Mouse (Mus musculus): Measurements from ENCODE around the gene Vcp. TPM values are rescaled to one million over a fixed set of nuclear protein-coding genes. Genes with fewer than 3 reads are reported as not detected.
A peak's percentile ranks its signal among the peaks of the same experiment; 100 is the strongest.

Vcp gene
- polyA plus RNA-seq, 1 experiment from 2014 or later, result 470 TPM

DNA sequence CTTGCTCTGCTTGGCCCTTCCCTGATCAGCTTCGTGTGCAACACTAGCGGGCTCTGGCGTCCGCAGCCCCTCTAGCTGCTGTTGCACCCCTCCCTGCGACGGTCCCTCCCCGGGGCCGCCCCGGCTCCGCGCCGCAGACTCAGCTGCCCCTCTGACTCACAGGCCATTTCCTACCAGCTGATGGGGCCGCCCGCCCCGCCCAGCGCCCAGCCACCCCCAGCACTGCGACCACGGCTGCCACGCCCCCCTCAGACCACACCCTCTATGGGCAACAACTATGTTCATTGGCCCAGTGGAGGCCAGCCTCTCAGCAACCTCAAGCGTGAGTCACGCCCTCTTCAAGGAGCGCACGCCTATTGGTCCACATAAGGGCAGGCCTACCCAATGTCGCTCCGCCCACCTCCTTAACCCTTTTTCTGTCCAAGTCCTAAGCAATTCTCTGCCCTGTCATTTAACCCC lies 39.8 kb upstream of the Vcp start:
- Histone ChIP-seq H3K4me1 (replicated peaks; ENCODE audit: control insufficient read depth, insufficient read depth, low read length) (peaks cover 37% of the 10 kb centered on the region), H3K27ac (peak overlapping the region; percentile 81), H3K4me3 (replicated peaks; ENCODE audit: low read length) (peak overlapping the region; percentile 75), H3K27me3 (ENCODE audit: control insufficient read depth, insufficient read depth, low read length) (no peaks in the 10 kb centered on the region), H3K4me2 (replicated peaks) (peak overlapping the region; percentile 76), H3K36me3 (replicated peaks; ENCODE audit: control insufficient read depth, insufficient read depth) (peaks cover 15% of the 10 kb centered on the region), H3K9me3 (ENCODE audit: control insufficient read depth, low read length) (no peaks in the 10 kb centered on the region), H3K9ac (peak overlapping the region; percentile 84)
- ATAC-seq (ENCODE audit: low FRiP score), result peak; percentile 97
- 1% methylated on average over 25 of the region's 25 CpGs for WGBS
- DNase-seq (ENCODE audit: low spot score), result peak; percentile 88

DNA sequence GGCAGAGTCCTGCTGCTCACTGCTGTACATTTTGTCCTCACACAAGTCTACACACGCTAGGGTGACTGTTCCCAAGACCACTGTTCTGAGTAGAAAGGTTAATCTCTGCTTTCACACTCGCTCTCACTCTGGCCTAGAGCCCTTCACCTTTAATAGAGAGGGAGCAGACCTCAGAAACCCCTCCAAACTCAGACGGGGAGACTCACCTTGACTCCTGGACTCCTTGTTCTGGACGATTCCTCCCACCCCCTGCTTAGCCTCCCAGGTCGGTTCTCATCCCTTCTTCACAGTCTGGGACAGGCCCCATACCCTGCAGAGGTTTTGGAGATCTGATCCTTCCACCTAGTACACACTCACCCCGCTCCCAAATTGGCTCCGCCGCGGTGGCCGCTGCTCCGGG lies 39.3 kb upstream of the Vcp start:
- peak overlapping the region; percentile 84 for H3K9ac ChIP-seq
- peak overlapping the region; percentile 75 for H3K4me3 ChIP-seq (replicated peaks; ENCODE audit: low read length)
- peaks cover 32% of the 10 kb centered on the region for H3K4me1 ChIP-seq (replicated peaks; ENCODE audit: control insufficient read depth, insufficient read depth, low read length)
- ATAC-seq (ENCODE audit: low FRiP score), result no peak; the same call in 1 of the 2 replicates
- H3K9me3 ChIP-seq (ENCODE audit: control insufficient read depth, low read length), result no peaks in the 10 kb centered on the region
- no peak for DNase-seq (ENCODE audit: low spot score)
- H3K27ac ChIP-seq, result peak overlapping the region; percentile 81
- under 1% methylated on average over 11 of the region's 11 CpGs for WGBS
- peak overlapping the region; percentile 76 for H3K4me2 ChIP-seq (replicated peaks)
- no peaks in the 10 kb centered on the region for H3K27me3 ChIP-seq (ENCODE audit: control insufficient read depth, insufficient read depth, low read length)
- peaks cover 21% of the 10 kb centered on the region for H3K36me3 ChIP-seq (replicated peaks; ENCODE audit: control insufficient read depth, insufficient read depth)

DNA sequence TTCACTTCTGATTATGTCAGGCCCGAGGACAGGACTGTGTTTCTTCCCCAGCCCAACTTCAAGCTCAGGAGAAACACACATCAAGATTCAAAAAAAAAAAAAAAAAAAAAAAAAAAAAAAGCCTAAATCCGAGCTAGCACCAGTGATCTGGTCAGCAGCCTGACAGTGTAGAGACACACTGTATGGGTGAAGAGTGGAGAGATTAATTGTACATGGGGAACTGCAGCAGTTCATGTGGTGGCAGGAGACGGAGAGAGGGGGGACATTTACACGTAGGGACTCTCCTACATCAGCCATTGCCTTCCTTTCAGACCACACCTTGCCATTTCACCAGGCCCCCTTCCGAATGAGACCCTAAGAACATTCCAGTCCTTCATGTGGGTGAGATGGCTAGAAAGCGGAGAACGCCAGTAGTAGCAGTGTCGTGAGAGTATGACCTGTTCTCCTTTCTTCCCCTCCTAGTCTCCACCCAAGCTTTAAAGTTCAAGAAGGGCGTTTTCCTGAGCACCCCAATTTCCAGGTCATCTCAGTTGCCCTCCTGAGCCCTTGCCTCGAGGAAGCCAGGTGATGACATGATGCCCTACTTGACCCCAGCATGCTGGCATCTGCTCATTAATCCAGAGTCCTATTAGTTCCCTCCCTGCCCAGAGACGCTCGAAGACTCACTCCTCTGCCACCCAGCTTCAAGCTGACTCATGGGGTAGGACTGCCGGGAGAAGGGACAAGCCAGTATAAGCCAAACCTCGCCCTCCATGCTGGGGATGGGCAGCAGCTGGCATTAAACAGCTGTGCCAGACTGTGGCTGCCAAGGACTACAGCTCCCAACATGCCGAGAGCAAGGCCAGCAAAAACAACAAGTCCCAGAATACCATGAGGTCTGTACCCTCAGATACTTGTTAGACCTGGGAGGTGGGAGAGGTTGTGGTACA lies 38.5 kb upstream of the Vcp start:
- H3K9me3 ChIP-seq (ENCODE audit: control insufficient read depth, low read length), result no peaks in the 10 kb centered on the region
- DNase-seq (ENCODE audit: low spot score) (peak; percentile 43), ATAC-seq (ENCODE audit: low FRiP score) (no peak)
- no peak overlapping the region for H3K27ac ChIP-seq
- H3K9ac ChIP-seq, result peak overlapping the region; percentile 84
- 59% methylated on average over 15 of the region's 15 CpGs for WGBS
- peak overlapping the region; percentile 76 for H3K4me2 ChIP-seq (replicated peaks)
- peaks cover 27% of the 10 kb centered on the region for H3K4me1 ChIP-seq (replicated peaks; ENCODE audit: control insufficient read depth, insufficient read depth, low read length)
- peak overlapping the region; percentile 75 for H3K4me3 ChIP-seq (replicated peaks; ENCODE audit: low read length)
- no peaks in the 10 kb centered on the region for H3K27me3 ChIP-seq (ENCODE audit: control insufficient read depth, insufficient read depth, low read length)
- peaks cover 28% of the 10 kb centered on the region for H3K36me3 ChIP-seq (replicated peaks; ENCODE audit: control insufficient read depth, insufficient read depth)

DNA sequence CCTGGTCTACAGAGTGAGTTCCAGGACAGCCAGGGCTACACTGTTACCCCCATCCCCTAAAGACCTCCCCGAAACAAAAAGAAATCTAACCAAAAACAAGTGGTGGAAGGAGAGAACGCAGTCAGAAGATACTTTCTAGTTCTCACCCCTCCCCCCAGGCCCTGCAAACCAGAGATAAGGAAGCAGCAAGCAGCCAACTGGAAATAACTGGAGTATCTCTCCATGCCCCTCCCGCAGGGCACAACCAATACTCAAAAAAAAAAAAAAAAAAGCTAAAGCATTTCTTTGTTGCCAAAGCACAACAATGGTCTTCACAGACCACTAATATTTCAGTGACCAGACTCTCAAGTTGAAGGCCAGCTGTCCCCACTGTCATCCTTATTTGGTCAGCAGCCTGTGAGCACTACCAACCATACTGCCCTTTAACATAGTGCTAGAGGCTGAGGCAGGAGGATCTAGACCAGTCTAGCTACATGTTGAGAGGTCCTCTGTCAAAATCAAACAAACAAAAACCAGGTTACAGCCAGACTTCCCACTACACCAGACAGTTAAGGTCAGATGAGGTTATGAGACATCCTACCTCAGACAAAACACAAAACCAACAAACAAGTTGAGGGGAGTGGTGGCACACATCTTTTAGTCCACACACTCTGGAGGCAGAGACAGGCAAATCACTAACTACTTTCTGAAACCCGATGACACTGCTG lies 37.7 kb upstream of the Vcp start:
- no peaks in the 10 kb centered on the region for H3K9me3 ChIP-seq (ENCODE audit: control insufficient read depth, low read length)
- no peaks in the 10 kb centered on the region for H3K27me3 ChIP-seq (ENCODE audit: control insufficient read depth, insufficient read depth, low read length)
- H3K4me1 ChIP-seq (replicated peaks; ENCODE audit: control insufficient read depth, insufficient read depth, low read length), result peaks cover 27% of the 10 kb centered on the region
- H3K36me3 ChIP-seq (replicated peaks; ENCODE audit: control insufficient read depth, insufficient read depth), result peaks cover 37% of the 10 kb centered on the region
- peak overlapping the region; percentile 76 for H3K4me2 ChIP-seq (replicated peaks)
- ATAC-seq (ENCODE audit: low FRiP score) (no peak), DNase-seq (ENCODE audit: low spot score) (no peak)
- H3K27ac ChIP-seq, result no peak overlapping the region
- no peak overlapping the region for H3K4me3 ChIP-seq (replicated peaks; ENCODE audit: low read length)
- WGBS, result 77% methylated on average over 4 of the region's 4 CpGs
- no peak overlapping the region; the same call in 1 of the 2 replicates for H3K9ac ChIP-seq

DNA sequence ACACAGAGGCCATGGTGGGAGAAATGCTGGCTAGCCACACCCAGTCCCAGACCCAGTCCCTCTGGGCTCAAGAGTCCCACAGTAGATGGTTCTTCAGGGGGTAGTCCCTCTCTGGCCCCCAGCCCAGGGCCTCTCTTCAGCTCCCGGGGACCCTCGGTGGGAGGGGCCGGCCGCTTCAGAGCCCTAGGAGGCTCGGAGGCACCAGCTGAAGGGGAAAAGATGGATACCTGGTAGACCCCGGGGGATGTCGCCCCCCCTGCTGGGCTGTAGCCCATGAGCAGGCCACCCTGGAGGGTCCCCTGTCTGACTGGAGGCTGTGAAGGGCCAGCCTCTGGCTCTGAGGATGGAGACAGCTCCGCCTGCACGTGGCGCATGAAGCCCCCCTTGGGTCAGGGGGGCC lies 36.0 kb upstream of the Vcp start:
- no peak for DNase-seq (ENCODE audit: low spot score)

DNA sequence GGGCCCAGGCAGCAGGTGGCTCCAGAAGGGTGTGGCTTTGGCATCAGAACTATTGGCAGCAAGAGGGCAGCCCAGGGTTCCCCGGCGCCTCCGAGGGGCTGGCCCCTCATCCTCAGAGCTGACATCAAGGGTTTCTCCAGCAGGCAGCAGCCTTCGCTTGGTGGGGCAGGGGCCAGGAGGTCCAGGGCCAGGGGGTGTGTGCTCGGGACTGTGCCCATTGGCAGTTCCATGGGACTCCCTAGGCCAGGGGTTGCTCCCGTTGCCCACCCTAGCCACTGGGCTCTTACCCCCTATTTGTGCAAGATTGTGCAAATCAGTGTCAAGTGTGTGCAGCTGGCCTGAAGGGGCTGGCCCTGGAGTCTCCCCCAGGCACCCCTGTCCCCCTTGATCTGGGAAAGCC lies 35.5 kb upstream of the Vcp start:
- no peaks in the 10 kb centered on the region for H3K9me3 ChIP-seq (ENCODE audit: control insufficient read depth, low read length)
- ATAC-seq (ENCODE audit: low FRiP score) (no peak), DNase-seq (ENCODE audit: low spot score) (no peak)
- H3K4me1 ChIP-seq (replicated peaks; ENCODE audit: control insufficient read depth, insufficient read depth, low read length), result peaks cover 38% of the 10 kb centered on the region
- no peak overlapping the region for H3K4me2 ChIP-seq (replicated peaks)
- H3K36me3 ChIP-seq (replicated peaks; ENCODE audit: control insufficient read depth, insufficient read depth), result peaks cover 43% of the 10 kb centered on the region
- no peaks in the 10 kb centered on the region for H3K27me3 ChIP-seq (ENCODE audit: control insufficient read depth, insufficient read depth, low read length)
- no peak overlapping the region for H3K9ac ChIP-seq
- no peak overlapping the region for H3K27ac ChIP-seq
- H3K4me3 ChIP-seq (replicated peaks; ENCODE audit: low read length), result no peak overlapping the region
- WGBS, result 87% methylated on average over 6 of the region's 6 CpGs

More for the DNA sequence above, 36.0 kb upstream of the Vcp start:
- H3K4me2 ChIP-seq (replicated peaks), result no peak overlapping the region
- no peak overlapping the region for H3K4me3 ChIP-seq (replicated peaks; ENCODE audit: low read length)
- no peak for ATAC-seq (ENCODE audit: low FRiP score)
- WGBS, result 86% methylated on average over 10 of the region's 10 CpGs
- H3K4me1 ChIP-seq (replicated peaks; ENCODE audit: control insufficient read depth, insufficient read depth, low read length), result peaks cover 38% of the 10 kb centered on the region
- peaks cover 43% of the 10 kb centered on the region for H3K36me3 ChIP-seq (replicated peaks; ENCODE audit: control insufficient read depth, insufficient read depth)
- no peak overlapping the region for H3K27ac ChIP-seq
- no peaks in the 10 kb centered on the region for H3K27me3 ChIP-seq (ENCODE audit: control insufficient read depth, insufficient read depth, low read length)
- H3K9ac ChIP-seq, result no peak overlapping the region
- H3K9me3 ChIP-seq (ENCODE audit: control insufficient read depth, low read length), result no peaks in the 10 kb centered on the region

DNA sequence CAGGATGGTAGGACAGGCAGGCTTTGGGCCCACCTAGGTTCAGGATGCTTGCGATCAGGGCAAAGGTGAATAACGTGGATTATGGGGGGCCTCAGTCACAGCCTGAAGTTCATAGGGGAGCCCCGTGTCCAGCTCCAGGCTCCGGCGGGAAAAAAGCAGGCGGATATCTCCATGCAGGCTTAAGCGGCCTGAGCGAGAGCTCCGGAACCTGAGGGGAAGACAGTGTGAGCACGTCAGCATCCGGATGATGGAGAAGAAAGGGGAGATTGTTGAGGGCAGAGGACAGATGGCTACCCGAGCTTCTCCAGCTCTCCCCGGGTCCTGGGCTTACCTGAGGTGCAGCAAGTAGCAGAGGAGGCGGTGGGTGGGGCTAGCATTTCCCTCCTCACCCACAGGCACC lies 33.2 kb upstream of the Vcp start:
- peaks cover 56% of the 10 kb centered on the region for H3K36me3 ChIP-seq (replicated peaks; ENCODE audit: control insufficient read depth, insufficient read depth)

DNA sequence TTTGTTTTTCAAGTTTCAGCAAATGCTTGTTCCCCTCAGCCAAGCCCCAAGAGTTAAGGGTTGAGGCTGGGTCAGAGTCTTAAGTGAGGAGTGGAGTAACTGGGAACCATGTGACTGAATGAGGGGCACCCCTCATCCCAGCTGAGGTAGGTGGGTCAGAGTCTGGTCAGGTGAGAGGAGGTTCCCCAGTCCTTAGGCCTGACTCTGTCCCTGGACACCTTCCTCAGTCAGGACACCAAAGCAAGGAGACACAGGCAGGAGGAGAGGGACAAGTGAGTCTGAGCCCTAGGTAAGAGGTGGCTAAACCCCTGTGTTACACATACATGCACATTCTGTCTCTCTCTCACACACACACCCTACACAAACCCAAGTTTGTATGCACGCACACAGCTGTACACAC lies 32.2 kb upstream of the Vcp start:
- ATAC-seq (ENCODE audit: low FRiP score) (no peak), DNase-seq (ENCODE audit: low spot score) (no peak)
- H3K27me3 ChIP-seq (ENCODE audit: control insufficient read depth, insufficient read depth, low read length), result no peaks in the 10 kb centered on the region
- peaks cover 66% of the 10 kb centered on the region for H3K36me3 ChIP-seq (replicated peaks; ENCODE audit: control insufficient read depth, insufficient read depth)
- no peaks in the 10 kb centered on the region for H3K9me3 ChIP-seq (ENCODE audit: control insufficient read depth, low read length)
- H3K4me1 ChIP-seq (replicated peaks; ENCODE audit: control insufficient read depth, insufficient read depth, low read length), result peaks cover 23% of the 10 kb centered on the region; the same call in 1 of the 2 replicates
- H3K4me2 ChIP-seq (replicated peaks), result no peak overlapping the region
- no peak overlapping the region for H3K4me3 ChIP-seq (replicated peaks; ENCODE audit: low read length)
- WGBS, result 88% methylated on average over 1 of the region's 1 CpGs
- no peak overlapping the region for H3K27ac ChIP-seq
- H3K9ac ChIP-seq, result no peak overlapping the region

More for the DNA sequence above, 33.2 kb upstream of the Vcp start:
- DNase-seq (ENCODE audit: low spot score), result no peak
- Histone ChIP-seq H3K4me1 (replicated peaks; ENCODE audit: control insufficient read depth, insufficient read depth, low read length) (peaks cover 33% of the 10 kb centered on the region), H3K4me2 (replicated peaks) (no peak overlapping the region), H3K27ac (no peak overlapping the region), H3K4me3 (replicated peaks; ENCODE audit: low read length) (no peak overlapping the region), H3K27me3 (ENCODE audit: control insufficient read depth, insufficient read depth, low read length) (no peaks in the 10 kb centered on the region), H3K9ac (no peak overlapping the region), H3K9me3 (ENCODE audit: control insufficient read depth, low read length) (no peaks in the 10 kb centered on the region)
- 86% methylated on average over 14 of the region's 14 CpGs for WGBS
- no peak for ATAC-seq (ENCODE audit: low FRiP score)

Measured in hindbrain, embryonic 14.5 days (tissue).